Mouse (Mus musculus) olfactory bulb, adult 2 months (tissue): Measurements from ENCODE around the gene Slc22a1.

Experiments
- CTCF ChIP-seq: fragments of 200-500 bp; IDR thresholded peaks from 2 replicates; pipeline ENCODE4 v1.5.1; 2012; ENCODE audit warnings: low read depth, mild to moderate bottlenecking, low read length, moderate library complexity; ENCODE audit not compliant: insufficient read depth
- POLR2A ChIP-seq: fragments of 200-500 bp; IDR thresholded peaks from 2 replicates; pipeline ENCODE4 v1.6.1; 2012; ENCODE audit warnings: mild to moderate bottlenecking, low read depth, low read length, moderate library complexity; ENCODE audit not compliant: insufficient read depth

GRCm38 (mm10) chr17:12664156-12664555 lies 11.5 kb downstream of the Slc22a1 start:
- TF ChIP-seq POLR2A = no peak
- TF ChIP-seq CTCF = no peak
